8 mouse cellular contexts compared by ENCODE assay signal in the genomic region with DNA sequence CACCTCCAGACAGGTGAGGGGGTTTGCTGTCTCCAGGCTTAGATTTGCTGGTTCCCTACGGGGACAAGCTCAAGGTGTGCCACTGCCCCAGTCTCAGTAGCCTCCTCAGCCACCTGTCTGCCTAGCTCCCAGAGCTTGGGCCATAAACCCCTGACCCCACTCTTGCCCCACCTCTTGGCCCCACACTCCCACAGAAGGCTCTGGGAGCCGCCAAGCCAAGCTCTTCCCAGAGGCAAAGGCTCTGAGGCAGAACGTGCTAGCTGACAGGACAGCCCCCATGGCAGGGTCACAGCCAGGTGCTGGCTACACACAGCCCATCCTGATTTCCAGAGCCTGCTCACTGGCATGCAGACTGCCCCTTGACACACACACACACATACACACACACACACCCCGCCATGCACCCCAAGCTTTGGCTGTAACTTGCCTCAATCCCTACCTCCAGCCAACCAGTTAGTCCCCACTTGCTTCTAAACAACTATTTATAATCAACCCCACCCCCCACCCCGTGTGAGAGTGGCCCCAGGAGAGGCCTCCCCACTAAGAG. TPM values are rescaled to one million over a fixed set of nuclear protein-coding genes. Genes with fewer than 3 reads are reported as not detected.
DNase-seq lines count a peak whose midpoint lies in the region; ATAC-seq and TF ChIP-seq lines count a peak whose summit lies in the region.

No protein-coding gene starts in this region.

- DNase-seq in heart, adult 2 months = no peak
- DNase-seq in heart, postnatal 10 days = no peak
- no peak for DNase-seq in hindbrain, embryonic 11.5 days (ENCODE audit: low spot score)
- DNase-seq in midbrain, embryonic 14.5 days = no peak
- DNase-seq in layer of hippocampus, postnatal 14 days (ENCODE audit: low spot score in 2 of 2) = no peak
- no peak for DNase-seq in adrenal gland, postnatal 10 days
- DNase-seq in adrenal gland, postnatal 25 days = no peak

- 38% methylated on average over 5 of the region's 5 CpGs for WGBS in heart, adult 2 months
- 55% methylated on average over 5 of the region's 5 CpGs for WGBS in bone marrow, adult 2 months
- WGBS in hindbrain, embryonic 11.5 days = 14% methylated on average over 5 of the region's 5 CpGs
- 16% methylated on average over 5 of the region's 5 CpGs for WGBS in midbrain, embryonic 14.5 days

- H3K27me3 ChIP-seq in heart, adult 2 months (ENCODE audit: control insufficient read depth, insufficient read depth, low read length) = no peaks in the 10 kb centered on the region
- H3K27me3 ChIP-seq in hindbrain, embryonic 11.5 days (ENCODE audit: control insufficient read depth, insufficient read depth, low read length) = no peaks in the 10 kb centered on the region
- H3K27me3 ChIP-seq in midbrain, embryonic 14.5 days (ENCODE audit: control insufficient read depth, insufficient read depth, low read length) = no peaks in the 10 kb centered on the region

- peaks cover 8% of the 10 kb centered on the region for H3K36me3 ChIP-seq in heart, adult 2 months (ENCODE audit: control insufficient read depth, insufficient read depth, low read length)
- H3K36me3 ChIP-seq in hindbrain, embryonic 11.5 days (ENCODE audit: control insufficient read depth, insufficient read depth, low read length) = peaks cover 16% of the 10 kb centered on the region
- H3K36me3 ChIP-seq in midbrain, embryonic 14.5 days (ENCODE audit: control insufficient read depth, insufficient read depth, low read length) = peaks cover 18% of the 10 kb centered on the region

- peaks cover 11% of the 10 kb centered on the region for H3K79me2 ChIP-seq in heart, adult 2 months (replicated peaks; ENCODE audit: control insufficient read depth, insufficient read depth, low read length)

- H3K9ac ChIP-seq in heart, adult 2 months (ENCODE audit: low read depth, low read length) = no peak overlapping the region
- H3K9ac ChIP-seq in hindbrain, embryonic 11.5 days (ENCODE audit: low read depth, low read length) = peak overlapping the region; percentile 60
- H3K9ac ChIP-seq in midbrain, embryonic 14.5 days (replicated peaks; ENCODE audit: low read length) = no peak overlapping the region; the same call in 1 of the 2 replicates

- TF ChIP-seq POLR2A in heart, adult 2 months (IDR thresholded peaks at IDR 0.05; ENCODE audit: insufficient read depth, low read depth, low read length) = no peak
- no peak for TF ChIP-seq POLR2A in bone marrow, adult 2 months (IDR thresholded peaks at IDR 0.05; ENCODE audit: borderline replicate concordance, control insufficient read depth, low read depth, low read length)

- H3K27ac ChIP-seq in heart, adult 2 months = peak overlapping the region; percentile 89
- peak overlapping the region; percentile 50 for H3K27ac ChIP-seq in bone marrow, adult 2 months (ENCODE audit: control insufficient read depth, insufficient read depth, low read depth, low read length, poor library complexity)
- peak overlapping the region; percentile 99 for H3K27ac ChIP-seq in hindbrain, embryonic 11.5 days (ENCODE audit: low read depth, low read length)
- H3K27ac ChIP-seq in midbrain, embryonic 14.5 days (replicated peaks; ENCODE audit: low read depth, low read length) = peak overlapping the region; percentile 85

- ATAC-seq in hindbrain, embryonic 11.5 days (ENCODE audit: low FRiP score) = peak; percentile 1; the same call in 1 of the 2 replicates
- ATAC-seq in midbrain, embryonic 14.5 days (ENCODE audit: low FRiP score, low TSS enrichment) = no peak

- H3K9me3 ChIP-seq in hindbrain, embryonic 11.5 days (ENCODE audit: control insufficient read depth, low read length) = no peaks in the 10 kb centered on the region
- H3K9me3 ChIP-seq in midbrain, embryonic 14.5 days (ENCODE audit: control insufficient read depth, low read length) = no peaks in the 10 kb centered on the region

- H3K4me2 ChIP-seq in hindbrain, embryonic 11.5 days (replicated peaks; ENCODE audit: low read depth, low read length) = peak overlapping the region; percentile 44
- peak overlapping the region; percentile 37 for H3K4me2 ChIP-seq in midbrain, embryonic 14.5 days (ENCODE audit: low read length)

- no peak for TF ChIP-seq EP300 in heart, adult 2 months (IDR thresholded peaks at IDR 0.05; ENCODE audit: insufficient read depth, low read depth, low read length)

- H3K4me3 ChIP-seq in heart, adult 2 months = no peak overlapping the region
- no peak overlapping the region for H3K4me3 ChIP-seq in bone marrow, adult 2 months (replicated peaks; ENCODE audit: control insufficient read depth, low read depth, low read length)
- peak overlapping the region; percentile 25 for H3K4me3 ChIP-seq in hindbrain, embryonic 11.5 days (ENCODE audit: low read depth, low read length)
- no peak overlapping the region for H3K4me3 ChIP-seq in midbrain, embryonic 14.5 days (replicated peaks; ENCODE audit: low read depth, low read length)

- intact Hi-C loops in heart, adult 2 months (cut with DNase I) = no loop called here
- intact Hi-C loops in heart, postnatal 10 days (cut with DNase I) = no loop called here

- peaks cover 66% of the 10 kb centered on the region for H3K4me1 ChIP-seq in heart, adult 2 months (ENCODE audit: control insufficient read depth, insufficient read depth, low read length)
- H3K4me1 ChIP-seq in bone marrow, adult 2 months (ENCODE audit: control insufficient read depth, insufficient read depth, low read length) = peaks cover 24% of the 10 kb centered on the region
- H3K4me1 ChIP-seq in hindbrain, embryonic 11.5 days (replicated peaks; ENCODE audit: control insufficient read depth, insufficient read depth, low read length) = peaks cover 74% of the 10 kb centered on the region
- H3K4me1 ChIP-seq in midbrain, embryonic 14.5 days (ENCODE audit: control insufficient read depth, insufficient read depth, low read length) = peaks cover 82% of the 10 kb centered on the region

- TF ChIP-seq CTCF in heart, adult 2 months (IDR thresholded peaks at IDR 0.05) = no peak
- no peak for TF ChIP-seq CTCF in bone marrow, adult 2 months (IDR thresholded peaks at IDR 0.05; ENCODE audit: control insufficient read depth, insufficient read depth, low read length)

RNA-seq across cellular contexts. Expression of a gene that starts 30.1 kb away (rescaled TPM):
- 10 to 100 TPM; 31.6 to 32.4 TPM for total RNA-seq in heart, adult 2 months (2021)
- polyA plus RNA-seq in heart, adult 2 months (2012; rRNA removed) = 22.0 and 23.2 TPM in 2 replicates
- 10 to 100 TPM; 54.0 to 54.3 TPM for total RNA-seq in heart, postnatal 10 days (2021)
- polyA plus RNA-seq in bone marrow, adult 2 months (2011; ENCODE audit: insufficient read depth, insufficient read length, low replicate concordance, missing spikeins) = 21.8 and 36.9 TPM in 2 replicates
- 48.9 and 66.8 TPM in 2 replicates for polyA plus RNA-seq in hindbrain, embryonic 11.5 days (2014; fragmentation: Nextera tagmentation; extraction: Ambion mirVana)
- polyA plus RNA-seq in midbrain, embryonic 14.5 days (2014; fragmentation: Nextera tagmentation; extraction: Ambion mirVana) = 22.0 and 33.9 TPM in 2 replicates
- total RNA-seq in layer of hippocampus, postnatal 14 days (2021) = 10 to 100 TPM; 35.4 to 45.2 TPM
- total RNA-seq in adrenal gland, postnatal 10 days (2021) = 10 to 100 TPM; 27.1 to 36.4 TPM
- 17.7 and 24.8 TPM in 2 replicates for total RNA-seq in adrenal gland, postnatal 25 days (2021)

RNA-seq across cellular contexts. Expression of a gene that starts 41.3 kb away (rescaled TPM):
- 10 to 100 TPM; 36.3 to 40.4 TPM for total RNA-seq in heart, adult 2 months (2021)
- polyA plus RNA-seq in heart, adult 2 months (2012; rRNA removed) = 37.5 and 50.1 TPM in 2 replicates
- total RNA-seq in heart, postnatal 10 days (2021) = 10 to 100 TPM; 38.2 to 45.5 TPM
- polyA plus RNA-seq in bone marrow, adult 2 months (2011; ENCODE audit: insufficient read depth, insufficient read length, low replicate concordance, missing spikeins) = 5.8 and 30.1 TPM in 2 replicates
- polyA plus RNA-seq in hindbrain, embryonic 11.5 days (2014; fragmentation: Nextera tagmentation; extraction: Ambion mirVana) = 29.6 and 31.2 TPM in 2 replicates
- 24.3 and 32.4 TPM in 2 replicates for polyA plus RNA-seq in midbrain, embryonic 14.5 days (2014; fragmentation: Nextera tagmentation; extraction: Ambion mirVana)
- 10 to 100 TPM; 47.2 to 48.3 TPM for total RNA-seq in layer of hippocampus, postnatal 14 days (2021)
- 10 to 100 TPM; 47.6 to 48.4 TPM for total RNA-seq in adrenal gland, postnatal 10 days (2021)
- total RNA-seq in adrenal gland, postnatal 25 days (2021) = 62.7 and 63.4 TPM in 2 replicates
